Mouse (Mus musculus): ENCODE measurements at regions not wholly inside any gene's neighbourhood (a gene's known extent, or its start where the extent isn't known, plus 50 kb on each side); places are given as distances from the start of the nearest gene placed in this dataset.

DNA sequence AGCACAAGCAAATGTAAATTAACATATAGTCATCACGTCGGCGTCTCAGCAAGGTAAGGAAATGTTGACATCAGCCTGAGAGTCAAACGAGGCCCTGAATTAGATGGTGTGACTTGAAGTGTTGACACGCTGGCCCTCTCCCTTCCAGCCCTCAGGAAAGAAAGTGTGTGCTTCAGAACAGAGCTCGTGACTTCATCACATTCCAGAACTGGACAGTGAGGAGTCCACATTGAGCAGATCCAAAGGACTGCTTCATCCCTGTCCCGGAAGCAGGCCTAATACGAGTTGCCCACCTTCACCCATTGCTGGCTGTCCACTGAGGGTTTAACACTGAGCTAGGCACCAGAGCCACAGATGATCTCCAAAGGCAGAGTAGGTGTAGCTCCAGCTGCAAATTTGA lies 54.0 kb upstream of the Zfp703 start:
- no peak for DNase-seq (ENCODE audit: low spot score)

All from gastrocnemius, adult 18-20 months (tissue).